Mouse (Mus musculus) layer of hippocampus, adult 9-10 months (tissue): ENCODE measurements around the gene Syne2.

Source experiments
- DNase-seq: peaks from one replicate; pipeline ENCODE4 v3.0.0; 2022; ENCODE audit warnings: low spot score

The Syne2 gene

DNA sequence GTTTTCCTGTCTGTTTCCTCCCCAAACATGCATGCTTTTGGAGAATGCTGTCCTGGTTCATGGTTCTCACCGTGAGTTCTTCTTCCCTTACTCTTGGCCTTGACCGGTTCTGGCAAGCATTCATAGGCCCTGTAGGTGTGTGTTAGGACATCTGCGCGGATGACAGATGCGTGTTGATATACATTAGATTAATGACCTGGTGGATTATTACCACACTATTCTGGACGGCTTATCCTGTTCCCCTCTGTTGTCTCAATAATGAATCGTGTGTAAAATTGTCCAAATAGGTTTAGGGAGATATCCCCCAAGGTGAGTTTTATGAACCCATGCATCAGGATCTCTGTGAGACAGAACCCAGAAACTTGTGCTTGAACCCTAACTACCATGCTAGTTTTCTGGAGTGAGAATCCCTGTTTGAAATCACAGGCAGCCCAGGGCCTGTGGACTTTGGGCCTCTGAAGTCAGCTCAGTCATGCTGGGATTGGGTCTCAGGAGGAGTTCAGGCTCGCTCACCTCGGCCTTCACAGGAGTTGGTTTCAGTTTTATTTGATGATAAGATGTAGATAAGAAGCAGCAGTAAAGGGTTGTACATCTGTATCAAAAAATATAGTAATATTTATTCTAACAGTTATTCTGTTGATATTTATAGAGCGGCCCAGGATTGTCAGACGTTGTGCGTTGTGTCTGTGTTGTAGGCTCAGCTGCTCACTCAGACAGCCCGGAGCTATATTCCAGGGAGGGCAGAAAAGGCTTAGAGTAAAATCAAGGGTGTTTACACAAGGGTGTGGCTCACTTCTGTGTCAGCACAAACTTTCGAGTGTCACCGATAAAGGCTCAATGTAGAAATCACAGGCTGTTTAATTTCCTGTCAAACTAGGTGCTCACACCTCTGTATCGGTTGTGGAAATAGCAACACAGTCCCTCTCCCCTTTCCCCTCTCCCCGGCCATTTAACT is 48.8 kb downstream of the Syne2 start:
- DNase-seq, result no peak

DNA sequence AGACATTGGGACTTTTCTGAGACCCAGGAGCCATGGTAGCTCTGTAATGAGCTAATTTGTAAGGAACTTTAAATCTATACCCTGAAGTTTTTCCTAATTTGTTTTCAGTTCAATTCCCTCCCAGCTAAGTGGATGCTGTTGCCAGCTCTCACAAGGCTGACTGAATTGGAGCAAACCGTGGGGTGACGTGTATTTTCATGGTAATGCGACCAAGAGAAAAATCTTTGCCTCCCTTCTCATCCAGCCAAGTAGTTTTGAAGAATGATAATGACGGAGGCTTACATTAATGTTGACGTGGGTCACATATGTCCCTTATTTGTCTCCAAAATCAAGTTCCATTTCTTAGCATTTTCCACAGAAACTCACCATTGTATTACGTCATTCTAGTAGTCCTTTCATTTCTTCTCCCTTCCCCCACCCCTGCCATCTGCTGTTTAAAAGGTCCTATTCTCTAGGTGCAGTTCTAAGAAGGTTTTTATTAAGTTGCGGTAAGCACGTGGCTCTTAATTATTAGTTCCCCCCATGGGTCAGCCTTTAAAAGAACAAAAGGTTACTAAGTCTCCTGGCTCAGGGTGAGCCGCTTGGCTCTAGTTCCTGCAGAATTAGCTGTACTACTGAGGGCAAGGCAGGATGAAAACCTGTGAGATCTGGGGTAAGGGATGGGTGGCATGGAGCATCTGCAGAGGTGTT is 55.8 kb downstream of the Syne2 start:
- DNase-seq, result no peak

DNA sequence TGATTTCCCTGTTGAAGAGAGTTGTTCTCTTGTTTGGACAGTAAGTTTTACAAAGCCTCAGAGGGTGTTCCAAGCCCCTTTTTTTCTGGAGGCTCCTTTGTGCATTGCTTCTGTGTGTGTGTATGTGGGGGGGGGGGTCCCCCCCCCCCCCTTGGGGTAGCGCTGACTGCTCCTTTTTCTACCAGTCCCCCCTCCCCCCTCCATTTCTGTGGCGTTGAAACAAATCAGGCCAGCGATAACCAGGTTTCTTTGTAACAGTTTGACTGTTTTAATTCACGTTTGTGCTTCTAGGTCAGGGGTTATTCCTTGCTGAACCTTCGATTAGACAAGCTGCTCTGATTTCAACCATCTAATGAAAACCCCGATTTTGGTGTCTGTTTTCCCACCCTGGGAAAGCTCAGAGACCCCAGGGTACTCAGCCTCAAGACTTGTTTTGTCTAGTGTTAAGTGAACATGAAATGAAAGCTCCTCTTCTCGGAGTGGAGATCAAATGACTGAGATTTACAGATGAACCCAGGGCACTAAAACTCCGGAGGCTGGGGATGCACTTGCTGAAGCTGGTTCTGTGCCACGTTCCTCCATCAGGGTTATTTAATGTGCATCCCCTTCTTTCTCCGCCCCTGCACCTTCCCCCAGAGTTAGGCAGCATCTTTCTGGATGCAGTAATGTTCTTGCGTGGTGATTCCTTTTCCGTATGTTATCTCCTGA is 56.5 kb downstream of the Syne2 start:
- no peak for DNase-seq

DNA sequence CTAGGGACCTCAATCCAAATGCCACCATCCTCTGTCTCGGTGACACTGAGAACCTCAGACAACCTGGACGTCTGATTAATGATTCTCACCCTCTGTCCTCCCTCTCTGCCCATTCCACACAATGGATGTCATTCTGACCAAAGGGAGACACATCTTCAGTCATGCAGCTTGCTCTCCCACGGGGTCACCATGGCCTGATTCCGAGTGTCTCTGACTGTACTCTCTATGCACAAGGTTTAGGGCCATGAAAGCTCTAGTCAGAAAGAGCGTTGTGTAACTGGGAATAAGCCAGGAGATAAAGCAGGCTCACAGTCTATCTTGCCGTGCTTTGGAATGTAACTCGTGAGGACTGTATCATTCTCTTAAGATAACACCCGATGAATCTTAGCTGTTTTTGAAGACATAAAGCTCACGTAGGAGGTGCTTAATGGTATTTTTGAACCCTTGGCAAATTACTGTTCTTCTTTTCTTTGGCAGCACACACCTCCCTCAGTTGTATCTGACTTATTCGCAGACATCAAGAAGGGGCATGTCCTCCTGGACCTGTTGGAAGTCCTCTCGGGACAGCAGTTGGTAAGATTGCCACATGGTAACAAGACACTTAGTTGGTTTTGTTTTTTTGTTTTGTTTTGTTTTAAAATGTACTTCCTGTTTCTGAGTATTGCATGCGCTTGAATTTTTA is 61.8 kb downstream of the Syne2 start:
- DNase-seq, result no peak

DNA sequence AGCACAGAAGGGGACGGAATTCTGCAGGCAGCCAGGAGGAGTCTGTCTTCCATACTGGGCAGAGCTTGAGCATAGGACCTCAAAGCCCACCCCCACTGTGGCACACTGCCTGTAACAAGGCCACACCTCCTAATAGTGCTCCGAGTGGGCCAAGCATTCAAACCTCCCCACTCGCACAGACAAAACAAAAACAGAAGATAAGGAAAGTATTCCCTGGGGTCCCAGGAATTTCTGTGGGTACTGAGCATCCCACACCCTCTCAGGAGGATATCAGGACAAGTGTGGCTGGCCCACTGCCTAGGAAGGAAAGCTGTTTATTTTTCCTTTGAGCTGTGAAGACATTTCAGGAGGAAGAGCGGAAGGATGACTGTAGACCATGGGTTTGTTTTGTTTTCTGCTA is 63.6 kb downstream of the Syne2 start:
- DNase-seq, result no peak

DNA sequence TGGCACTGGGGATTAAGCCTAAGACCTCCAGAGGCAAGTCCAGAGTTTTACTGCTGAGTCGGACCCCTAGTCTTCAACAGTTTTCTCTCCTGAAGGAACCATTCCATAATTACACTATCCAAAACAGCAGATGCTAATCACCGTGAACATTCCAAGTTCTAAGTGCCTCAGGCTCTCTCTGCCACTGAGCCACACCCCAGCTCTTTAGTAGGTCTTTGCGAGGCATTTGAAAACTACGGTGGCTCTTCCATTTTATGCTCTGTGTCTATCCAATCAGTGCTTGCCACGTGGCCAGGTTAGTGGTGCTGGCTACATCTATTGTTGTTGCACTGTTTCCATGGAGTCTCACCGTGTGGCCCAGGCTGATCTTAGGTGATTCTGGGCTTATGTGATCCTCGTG is 68.2 kb downstream of the Syne2 start:
- no peak for DNase-seq

DNA sequence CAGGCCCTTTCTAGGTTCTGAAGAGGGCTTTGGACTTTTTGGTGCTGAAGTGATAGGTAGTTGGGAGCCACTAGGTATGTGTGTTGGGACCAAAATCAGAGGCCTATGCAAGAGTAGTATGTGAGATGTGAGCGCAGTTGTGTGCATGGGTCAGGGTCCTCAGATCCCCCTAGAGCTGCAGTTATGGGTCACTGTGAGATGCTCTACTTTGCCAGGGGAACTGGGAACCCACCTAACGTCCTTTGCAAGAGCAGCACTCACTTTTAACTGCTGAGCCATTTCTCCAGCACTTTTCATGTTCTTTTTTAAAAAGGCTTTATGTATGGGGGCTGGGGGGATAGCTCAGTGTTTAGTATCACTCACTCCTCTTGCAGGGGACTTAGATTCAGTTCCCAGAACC is 69.0 kb downstream of the Syne2 start:
- DNase-seq, result no peak

DNA sequence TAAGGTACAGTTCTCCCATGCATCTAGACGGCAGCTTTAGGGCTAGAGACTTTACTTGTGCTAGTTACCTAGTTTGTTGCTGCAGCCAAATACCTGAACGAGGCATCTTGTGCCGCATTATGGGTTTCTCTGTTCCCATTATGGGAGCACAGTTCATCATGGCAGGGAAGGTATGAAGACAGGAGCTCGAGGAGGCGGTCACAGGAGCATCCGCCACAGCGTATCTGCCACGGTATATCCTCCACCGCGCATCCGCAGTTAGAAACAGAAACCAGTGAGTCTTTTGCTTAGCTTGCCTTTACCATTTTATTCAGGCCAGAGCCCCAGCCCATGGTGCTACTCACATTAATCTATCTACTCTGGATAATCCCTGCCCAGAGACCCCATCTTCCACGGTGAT is 70.8 kb downstream of the Syne2 start:
- DNase-seq, result no peak

DNA sequence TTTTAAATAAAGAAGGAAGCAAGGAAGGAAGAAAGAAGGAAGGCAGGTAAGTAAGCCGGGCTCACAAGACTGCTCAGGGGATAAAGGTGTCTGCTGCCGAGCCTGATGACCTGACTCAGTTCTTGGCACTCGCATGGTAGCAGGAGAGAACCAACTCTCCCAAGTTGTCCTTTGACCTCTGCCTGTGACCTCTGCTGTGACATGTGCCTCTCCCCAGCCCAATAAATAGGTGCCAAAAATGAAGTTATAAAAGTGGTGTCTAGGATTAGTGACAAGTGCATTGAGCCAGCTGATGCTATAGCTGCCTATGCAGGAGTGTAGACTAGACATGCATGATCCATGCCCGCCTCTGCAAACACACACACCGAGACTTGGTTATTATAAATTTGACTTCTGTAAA is 73.3 kb downstream of the Syne2 start:
- DNase-seq, result no peak

DNA sequence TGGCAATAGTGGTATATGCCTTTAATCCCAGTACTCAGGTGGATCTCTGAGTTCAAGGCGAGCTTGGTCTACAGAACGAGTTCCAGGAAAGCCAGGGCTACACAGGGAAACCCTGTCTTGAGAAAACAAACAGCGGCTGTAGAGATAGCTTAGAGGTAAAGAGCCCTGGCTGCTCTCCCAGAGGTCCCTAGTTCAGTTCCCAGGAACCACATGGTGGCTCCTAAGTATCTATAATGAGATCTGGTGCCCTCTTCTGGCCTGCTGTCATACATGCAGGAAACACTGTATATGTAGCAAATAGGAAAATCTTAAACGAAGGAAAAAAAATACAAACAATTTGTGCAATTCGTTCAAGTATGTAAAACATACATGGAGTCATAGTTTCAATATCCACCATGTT is 75.5 kb downstream of the Syne2 start:
- DNase-seq, result no peak

DNA sequence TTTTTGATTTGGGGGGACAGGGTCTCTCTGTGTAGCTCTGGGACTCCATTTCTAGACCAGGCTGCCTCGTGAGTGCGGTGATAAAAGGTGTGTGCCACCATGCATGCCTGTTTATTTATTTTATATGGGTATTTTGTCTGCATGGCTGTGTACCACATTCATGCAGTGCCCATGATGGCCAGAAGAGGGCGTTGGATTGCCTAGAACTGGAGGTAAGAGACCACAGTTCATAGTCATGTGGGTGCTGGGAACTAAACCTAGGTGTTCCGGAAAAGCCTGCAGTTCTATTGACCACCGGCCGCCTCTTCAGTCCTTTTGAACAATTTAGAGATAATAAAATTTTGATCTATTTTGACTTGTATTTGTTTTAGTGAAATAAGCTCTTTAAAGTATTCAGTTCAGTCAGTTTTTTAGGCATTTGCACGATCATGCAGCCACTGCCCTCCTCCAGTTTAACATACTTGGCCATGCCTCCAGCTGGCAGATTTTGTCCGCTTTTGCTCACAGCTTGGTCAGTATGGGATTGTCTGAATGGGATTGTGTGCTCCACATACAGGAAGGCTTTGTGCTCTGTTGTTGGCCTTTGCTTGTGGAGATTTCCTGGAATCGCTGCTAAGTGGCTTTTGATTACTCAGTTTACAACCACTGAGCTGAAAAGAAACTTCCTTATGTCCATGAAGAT is 76.5 kb downstream of the Syne2 start:
- DNase-seq, result no peak

DNA sequence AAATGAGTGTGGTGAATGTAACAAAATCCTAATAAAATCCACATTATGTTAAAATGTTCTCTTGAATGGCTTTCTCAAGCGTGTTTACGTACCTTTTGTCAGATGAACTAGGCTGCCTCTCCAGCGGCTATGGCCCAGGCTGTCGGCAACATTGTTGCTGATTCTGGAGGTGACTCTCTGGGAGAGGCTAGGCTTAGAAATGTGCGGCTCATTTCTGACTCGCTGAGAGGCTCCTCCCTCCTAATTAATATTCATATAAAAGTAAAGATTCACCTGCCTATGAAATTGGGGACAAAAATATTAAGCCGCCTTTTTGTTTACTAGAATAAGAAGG is 77.0 kb downstream of the Syne2 start:
- DNase-seq, result no peak

DNA sequence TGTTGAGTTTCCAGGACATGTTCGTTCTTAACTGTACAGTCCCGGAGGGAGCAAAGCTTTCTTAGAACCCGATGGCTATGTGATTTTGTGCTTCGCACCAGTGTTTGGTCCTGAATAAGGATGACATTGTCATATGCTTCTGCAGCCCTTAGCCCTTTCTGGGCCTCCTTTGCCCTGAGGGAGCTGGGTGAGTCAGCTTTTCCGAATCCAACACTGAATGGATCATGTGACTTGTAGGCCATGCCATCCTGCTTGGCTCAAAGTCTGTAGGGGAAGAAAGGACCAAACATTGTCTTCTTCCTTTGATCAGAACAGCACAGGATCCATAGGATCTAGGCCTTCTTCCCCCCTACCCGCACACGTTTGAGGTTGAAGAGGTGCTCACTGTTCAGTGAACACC is 79.9 kb downstream of the Syne2 start:
- no peak for DNase-seq

DNA sequence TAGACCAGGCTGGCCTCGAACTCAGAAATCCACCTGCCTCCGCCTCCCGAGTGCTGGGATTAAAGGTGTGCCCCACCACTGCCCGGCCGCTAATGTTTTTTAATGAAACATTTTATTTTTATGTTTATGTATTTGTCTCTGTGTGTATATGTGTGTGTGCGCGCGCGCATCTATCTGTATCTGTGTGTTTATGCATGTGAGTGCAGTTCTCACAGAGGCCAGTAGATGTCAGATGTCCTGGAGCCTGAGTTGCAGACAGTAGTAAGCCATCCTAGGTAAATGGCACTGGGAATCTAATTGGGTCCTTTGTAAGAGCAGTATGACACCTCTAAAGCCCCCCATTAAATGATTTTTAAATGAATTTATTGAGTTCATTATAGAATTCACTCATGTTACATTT is 83.8 kb downstream of the Syne2 start:
- no peak for DNase-seq

DNA sequence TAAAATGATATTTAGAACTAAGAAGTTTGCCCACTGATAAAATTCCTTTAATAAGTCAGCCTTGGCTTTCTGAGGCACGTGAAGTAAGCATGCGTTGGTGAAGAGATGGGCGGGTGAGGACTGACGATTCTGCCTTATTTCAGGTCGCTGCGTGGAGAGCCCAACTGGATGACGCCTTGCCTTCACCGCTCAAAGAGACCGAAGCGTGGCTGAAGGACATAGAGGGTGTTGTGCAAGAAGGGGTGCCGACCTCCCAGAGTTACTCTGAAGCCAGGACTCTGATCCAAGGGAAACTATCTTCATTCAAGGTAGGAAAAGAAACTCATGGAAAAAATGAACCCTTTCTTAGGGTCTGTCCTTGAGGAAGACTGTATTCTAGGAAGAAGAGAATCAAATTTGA is 86.1 kb downstream of the Syne2 start:
- no peak for DNase-seq

DNA sequence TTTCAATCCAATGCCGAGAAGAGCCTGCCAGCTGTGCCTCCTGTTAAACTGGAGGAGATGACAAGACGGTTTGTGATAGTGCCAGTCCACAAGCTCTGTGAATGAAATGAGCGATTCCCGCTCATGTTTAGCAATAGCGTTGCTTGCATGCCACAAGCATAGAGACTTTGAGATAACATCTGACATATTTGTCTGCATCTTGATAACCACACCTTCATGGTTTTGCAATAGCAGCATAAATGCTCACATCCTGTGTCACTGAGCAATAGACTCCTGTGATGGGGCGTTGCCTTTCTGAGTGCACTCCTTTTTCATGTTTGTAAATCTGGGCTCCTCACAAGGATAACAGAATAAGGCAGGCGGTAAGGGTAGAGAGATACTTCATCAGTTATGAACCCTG is 87.4 kb downstream of the Syne2 start:
- no peak for DNase-seq

DNA sequence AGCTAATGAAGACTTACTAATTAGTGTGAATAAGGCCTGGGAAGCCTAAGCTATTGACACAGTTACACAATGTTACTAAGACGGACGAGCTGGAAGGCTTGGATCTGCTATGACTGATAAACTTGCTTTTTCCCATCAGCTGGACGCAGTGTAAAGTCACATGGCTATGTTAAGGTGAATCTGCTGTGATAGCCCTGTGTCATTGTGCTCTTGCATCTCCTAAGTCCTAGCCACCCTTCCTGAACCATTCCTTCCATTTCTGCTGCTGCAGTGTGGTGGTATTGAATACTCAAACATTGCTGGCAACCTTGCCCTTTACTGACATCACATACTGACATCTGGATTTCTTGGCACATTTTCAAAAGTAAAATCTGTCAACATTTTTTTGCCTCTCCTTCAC is 90.5 kb downstream of the Syne2 start:
- DNase-seq, result no peak

DNA sequence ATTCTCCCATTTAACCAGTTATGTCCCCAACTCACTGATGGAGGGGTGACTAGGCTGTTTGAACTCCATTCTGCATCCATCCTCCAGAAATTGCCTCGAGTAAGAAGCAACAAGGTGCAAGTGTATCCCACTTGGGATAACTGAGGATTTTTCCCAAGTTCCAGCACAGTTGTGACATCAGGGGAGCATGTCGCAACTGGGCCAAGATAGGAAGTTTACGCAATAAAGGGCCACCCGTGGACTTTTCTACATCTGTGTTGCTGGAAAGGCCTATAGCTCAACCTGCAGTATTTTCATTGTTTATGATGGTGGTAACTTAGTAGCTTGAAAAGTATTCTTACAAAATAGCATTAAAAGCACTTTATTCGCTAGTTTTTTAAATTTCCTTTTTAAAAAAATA is 97.8 kb downstream of the Syne2 start:
- DNase-seq, result no peak

DNA sequence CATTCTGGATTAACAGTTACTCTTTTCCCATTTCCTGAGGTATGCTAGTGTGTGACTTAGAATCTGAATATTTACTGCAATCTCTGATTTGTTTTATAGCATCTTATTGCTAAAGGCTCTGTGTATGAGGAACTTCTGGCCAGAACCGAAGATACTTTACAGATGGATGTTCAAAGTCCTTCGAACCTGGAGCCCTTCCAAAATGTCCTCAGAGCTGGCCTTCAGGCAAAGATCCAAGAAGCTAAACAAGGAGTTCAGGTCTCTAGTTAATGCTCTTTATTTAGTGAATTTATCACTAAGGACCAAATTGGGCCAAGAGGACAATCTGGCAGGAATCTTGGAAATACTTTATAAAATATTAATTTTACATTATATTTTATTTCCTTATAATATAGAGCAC is 100.5 kb downstream of the Syne2 start:
- no peak for DNase-seq

DNA sequence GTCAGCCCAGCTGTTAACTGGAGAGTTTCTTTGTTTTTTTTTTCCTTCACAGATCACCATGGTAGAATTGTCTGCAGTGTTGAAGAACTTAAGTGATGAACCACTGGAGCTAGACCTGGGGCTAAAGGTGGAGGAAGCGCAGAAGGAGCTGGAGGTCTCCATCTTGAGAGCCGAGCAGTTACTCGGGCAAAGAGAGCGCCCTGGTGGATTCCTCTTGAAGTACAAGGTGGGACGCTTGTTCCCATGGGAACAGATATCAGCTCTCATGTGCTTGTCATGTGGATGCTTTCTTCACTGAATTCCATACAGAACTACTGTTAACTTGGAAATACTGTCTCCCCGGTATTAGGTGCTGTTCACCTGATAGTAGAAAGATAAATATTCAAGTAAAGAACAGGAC is 101.0 kb downstream of the Syne2 start:
- peak; percentile 26 for DNase-seq

DNA sequence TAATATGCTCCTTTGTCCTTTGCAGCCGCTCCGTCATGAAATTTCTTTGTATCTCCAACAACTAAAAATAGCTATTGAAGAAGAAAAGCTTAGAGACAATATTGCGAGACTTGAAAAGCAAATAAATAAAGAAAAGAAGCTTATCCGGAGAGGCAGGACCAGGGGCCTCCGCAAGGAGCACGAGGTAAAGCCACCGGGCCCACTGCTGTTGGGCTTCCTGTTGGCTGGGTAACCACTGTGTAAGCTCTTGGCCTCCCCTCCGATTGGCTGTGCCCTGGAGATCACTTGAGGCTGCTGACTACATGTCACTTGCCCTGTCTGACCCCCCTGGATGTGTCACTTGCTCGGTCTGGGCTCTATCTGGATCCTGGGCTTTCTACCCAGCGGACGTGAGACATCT is 105.0 kb downstream of the Syne2 start:
- DNase-seq, result no peak

DNA sequence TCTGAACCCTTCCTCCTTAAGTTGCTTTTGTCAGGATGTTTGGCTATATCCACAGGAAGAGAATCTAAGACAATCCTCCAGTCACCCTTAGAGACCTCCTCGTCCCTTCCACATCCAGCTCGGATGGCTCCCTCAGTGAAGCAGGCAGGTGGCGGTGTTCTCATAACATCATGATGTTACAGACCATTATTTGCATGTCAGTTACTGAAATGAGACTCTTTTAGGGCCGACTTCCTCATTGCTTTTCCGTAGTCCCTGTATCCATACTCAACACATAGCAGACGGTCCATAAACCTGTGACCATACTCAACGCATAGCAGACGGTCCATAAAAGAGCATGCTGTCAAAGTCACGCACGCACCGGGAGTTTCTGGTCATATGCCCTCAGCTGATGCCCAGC is 106.9 kb downstream of the Syne2 start:
- no peak for DNase-seq
